Mouse (Mus musculus): ENCODE measurements at regions not wholly inside any gene's neighbourhood (a gene's known extent, or its start where the extent isn't known, plus 50 kb on each side); places are given as distances from the start of the nearest gene placed in this dataset.

- TF ChIP-seq MAX (IDR thresholded peaks at IDR 0.05; ENCODE audit: low read depth) (no peak), MYOD1 (IDR thresholded peaks at IDR 0.05; ENCODE audit: control insufficient read depth in 1 of 3, insufficient read length in 2 of 3, low read depth in 2 of 3) (no peak), TCF3 (IDR thresholded peaks at IDR 0.05; ENCODE audit: insufficient read length, low read depth) (no peak), POLR2A (IDR thresholded peaks at IDR 0.05; ENCODE audit: insufficient read length, low read depth) (no peak), E2F4 (IDR thresholded peaks at IDR 0.05; ENCODE audit: insufficient read depth) (no peak), USF1 (IDR thresholded peaks at IDR 0.05; ENCODE audit: low read depth) (no peak)
These were observed 220.2 kb downstream of the Psat1 start for GRCm38 (mm10) chr19:15726785-15727406.
